8 mouse cellular contexts compared by ENCODE assay signal in genomic region chr1:104944470-104945109, GRCm38 (mm10).
DNase-seq lines count a peak whose midpoint lies in the region; ATAC-seq and TF ChIP-seq lines count a peak whose summit lies in the region.
"Had no signal": no experiment of that assay in that cellular context is flagged by ENCODE, and none has a peak within 500 bp of the region (broad histone marks: within the 10 kb centered on the region; RNA-seq: fewer than 3 reads in every experiment).

No protein-coding gene starts in this region.

- peak; percentile 86 for ATAC-seq in hindbrain, embryonic 11.5 days (ENCODE audit: low FRiP score)
- ATAC-seq in neural tube, embryonic 11.5 days (ENCODE audit: insufficient read depth, low FRiP score, low TSS enrichment): peak; percentile 73; the same call in 1 of the 2 replicates
- no peak for ATAC-seq in activated CD4-positive, CD25-positive, alpha-beta regulatory T cell, adult 4 months

- H3K4me1 ChIP-seq in CH12.LX (ENCODE audit: control insufficient read depth in 1 of 2, insufficient read depth in 2 of 2): no peaks in the 10 kb centered on the region
- no peaks in the 10 kb centered on the region for H3K4me1 ChIP-seq in hindbrain, embryonic 11.5 days (replicated peaks; ENCODE audit: control insufficient read depth, insufficient read depth, low read length)
- H3K4me1 ChIP-seq in neural tube, embryonic 11.5 days (ENCODE audit: control insufficient read depth, insufficient read depth, low read length): no peaks in the 10 kb centered on the region

- TF ChIP-seq POLR2A in CH12.LX (IDR thresholded peaks at IDR 0.05; ENCODE audit: low read depth, low read length): no peak

- in situ Hi-C loops in CH12.LX (cut with MboI; ENCODE audit: low pct_ligation_motif_present, low pct_unique_long_range_greater_than_20kb, low sequenced_read_pairs): no loop called here

- dilution Hi-C loops in CH12.LX (cut with MboI; ENCODE audit: extremely low pct_ligation_motif_present, extremely low pct_unique_long_range_greater_than_20kb, low sequenced_read_pairs): no loop called here

- H3K9me3 ChIP-seq in CH12.LX (replicated peaks; ENCODE audit: low read length): no peaks in the 10 kb centered on the region
- H3K9me3 ChIP-seq in hindbrain, embryonic 11.5 days (ENCODE audit: control insufficient read depth, low read length): no peaks in the 10 kb centered on the region
- no peaks in the 10 kb centered on the region for H3K9me3 ChIP-seq in neural tube, embryonic 11.5 days (ENCODE audit: control insufficient read depth, low read length)
- H3K9me3 ChIP-seq: heart, embryonic 13.5 days had no signal

- TF ChIP-seq RAD21 in CH12.LX (IDR thresholded peaks at IDR 0.05; ENCODE audit: low read depth, low read length): peak; percentile 47

- peak in 1 of 2 experiments; percentile 39; a peak in 2 of 4 replicates for TF ChIP-seq CTCF in CH12.LX (conservative IDR thresholded peaks at IDR 0.05 in 1 of 2, IDR thresholded peaks at IDR 0.05 in 1 of 2; ENCODE audit: low read depth in 2 of 2, low read length in 2 of 2)

- no peak for DNase-seq in CH12.LX (ENCODE audit: extremely low read depth)
- DNase-seq in Muller cell, postnatal 12 days (ENCODE audit: inconsistent ontology term): peak; percentile 49
- DNase-seq in embryo, embryonic 11.5 days (ENCODE audit: low read depth, low spot score): peak; percentile 29
- DNase-seq in hindbrain, embryonic 11.5 days (ENCODE audit: low spot score): peak; percentile 66
- peak; percentile 50 to 68 for DNase-seq in layer of hippocampus, postnatal 10 days (ENCODE audit: low spot score in 2 of 2)
- DNase-seq in neural tube, embryonic 11.5 days (ENCODE audit: low spot score): peak; percentile 51

- no peaks in the 10 kb centered on the region for H3K36me3 ChIP-seq in CH12.LX (replicated peaks in 1 of 2; ENCODE audit: control insufficient read depth in 1 of 2, insufficient read depth in 1 of 2, low read length in 1 of 2)
- H3K36me3 ChIP-seq in hindbrain, embryonic 11.5 days (ENCODE audit: control insufficient read depth, insufficient read depth, low read length): no peaks in the 10 kb centered on the region
- H3K36me3 ChIP-seq in neural tube, embryonic 11.5 days (ENCODE audit: control insufficient read depth, insufficient read depth, low read length): no peaks in the 10 kb centered on the region
- H3K36me3 ChIP-seq: heart, embryonic 13.5 days had no signal

- H3K27me3 ChIP-seq in CH12.LX (replicated peaks): peaks cover 2% of the 10 kb centered on the region
- no peaks in the 10 kb centered on the region for H3K27me3 ChIP-seq in hindbrain, embryonic 11.5 days (ENCODE audit: control insufficient read depth, insufficient read depth, low read length)
- H3K27me3 ChIP-seq in neural tube, embryonic 11.5 days (ENCODE audit: control insufficient read depth, insufficient read depth, low read length): no peaks in the 10 kb centered on the region
- H3K27me3 ChIP-seq: heart, embryonic 13.5 days had no signal

- no peak overlapping the region for H3K9ac ChIP-seq in CH12.LX (ENCODE audit: insufficient read depth, low read depth)
- H3K9ac ChIP-seq in hindbrain, embryonic 11.5 days (ENCODE audit: low read depth, low read length): no peak overlapping the region
- no peak overlapping the region for H3K9ac ChIP-seq in neural tube, embryonic 11.5 days (ENCODE audit: low read length)
- H3K9ac ChIP-seq: heart, embryonic 13.5 days had no signal

- H3K4me3 ChIP-seq in CH12.LX (replicated peaks in 1 of 3; ENCODE audit: low read depth in 2 of 3, low read length in 2 of 3, poor library complexity in 1 of 3): no peak overlapping the region
- no peak overlapping the region for H3K4me3 ChIP-seq in hindbrain, embryonic 11.5 days (ENCODE audit: low read depth, low read length)
- no peak overlapping the region for H3K4me3 ChIP-seq in neural tube, embryonic 11.5 days (ENCODE audit: low read depth, low read length)
- H3K4me3 ChIP-seq: heart, embryonic 13.5 days had no signal

- H3K79me2 ChIP-seq in CH12.LX (replicated peaks; ENCODE audit: control insufficient read depth, extremely low read depth, insufficient read depth, poor library complexity, severe bottlenecking): no peaks in the 10 kb centered on the region

- WGBS in hindbrain, embryonic 11.5 days: 17% methylated on average over 2 of the region's 2 CpGs
- WGBS in neural tube, embryonic 11.5 days: 36% methylated on average over 2 of the region's 2 CpGs

- H3K4me2 ChIP-seq in CH12.LX (ENCODE audit: insufficient read depth, low read depth, poor library complexity, severe bottlenecking): no peak overlapping the region
- H3K4me2 ChIP-seq in hindbrain, embryonic 11.5 days (replicated peaks; ENCODE audit: low read depth, low read length): no peak overlapping the region
- no peak overlapping the region for H3K4me2 ChIP-seq in neural tube, embryonic 11.5 days (ENCODE audit: low read depth)
- H3K4me2 ChIP-seq: heart, embryonic 13.5 days had no signal

- no peak overlapping the region for H3K27ac ChIP-seq in CH12.LX (ENCODE audit: insufficient read depth, low read depth)
- H3K27ac ChIP-seq in hindbrain, embryonic 11.5 days (ENCODE audit: low read depth, low read length): no peak overlapping the region
- H3K27ac ChIP-seq in neural tube, embryonic 11.5 days (ENCODE audit: low read depth, low read length): no peak overlapping the region
- H3K27ac ChIP-seq: heart, embryonic 13.5 days had no signal

- no peak for TF ChIP-seq EP300 in CH12.LX (IDR thresholded peaks at IDR 0.05; ENCODE audit: low read length)

TF ChIP-seq in CH12.LX, 34 proteins besides CTCF, POLR2A, EP300 and RAD21:
- TF ChIP-seq MEF2A (IDR thresholded peaks at IDR 0.05; ENCODE audit: borderline replicate concordance, low read depth, low read length): no peak
- TF ChIP-seq IRF4 (IDR thresholded peaks at IDR 0.05; ENCODE audit: low read depth, low read length): no peak
- TF ChIP-seq UBTF (IDR thresholded peaks at IDR 0.05; ENCODE audit: low read depth, low read length): no peak
- TF ChIP-seq MAX (IDR thresholded peaks at IDR 0.05; ENCODE audit: low read length): no peak
- TF ChIP-seq ETS1 (conservative IDR thresholded peaks at IDR 0.05; ENCODE audit: low read depth, low read length): no peak
- TF ChIP-seq USF1 (IDR thresholded peaks at IDR 0.05; ENCODE audit: low read depth, low read length): no peak
